Mouse (Mus musculus): ENCODE measurements around the gene Commd1. TPM values are rescaled to one million over a fixed set of nuclear protein-coding genes. Genes with fewer than 3 reads are reported as not detected.
A peak's percentile ranks its signal among the peaks of the same experiment; 100 is the strongest.

Commd1 gene
- total and polyA plus RNA-seq, 3 experiments: 102 to 113 TPM; not detected in 1

GRCm38 (mm10) chr11:22857106-22857704 lies 125.0 kb downstream of the Commd1 start (continued):
- no peak for TF ChIP-seq MAFK (IDR thresholded peaks at IDR 0.05; ENCODE audit: borderline replicate concordance, low read depth, low read length)

DNA sequence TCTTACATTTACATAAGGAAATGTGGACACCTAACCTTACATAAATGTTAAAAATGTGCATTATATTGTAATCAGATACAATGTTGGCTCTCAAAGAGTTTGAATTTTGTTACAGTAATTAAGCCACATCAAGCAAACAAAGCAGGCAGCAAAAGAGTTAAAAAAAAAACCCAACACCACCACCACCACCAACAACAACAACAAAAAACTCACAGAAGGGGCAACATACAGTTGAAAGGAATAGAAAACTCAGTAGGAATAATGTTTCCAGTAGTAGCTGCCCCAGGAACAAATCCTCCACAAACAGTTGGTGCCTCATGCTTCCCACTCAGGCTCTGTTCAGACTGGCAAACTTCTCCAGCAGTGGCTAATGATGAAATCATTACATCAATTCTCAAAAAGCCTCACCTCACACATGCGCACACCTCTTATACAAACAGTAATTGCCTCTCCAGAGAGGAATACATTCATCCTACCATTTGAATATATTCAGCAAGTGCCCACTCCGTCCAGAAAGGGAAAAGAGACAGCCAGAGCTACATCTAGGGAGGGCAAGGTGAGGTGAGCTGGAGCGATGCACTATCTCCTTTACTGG lies 125.7 kb downstream of the Commd1 start:
- H3K4me3 ChIP-seq (ENCODE audit: control insufficient read depth in 1 of 2, insufficient read depth in 1 of 2, low read depth in 2 of 2, low read length in 2 of 2): peak overlapping the region in 1 of 2 experiments; percentile 98; a peak in 2 of 4 replicates
- no peak overlapping the region for H3K9ac ChIP-seq (ENCODE audit: control insufficient read depth, low read depth, low read length, poor library complexity, severe bottlenecking)
- H3K4me1 ChIP-seq (ENCODE audit: control insufficient read depth in 1 of 2, insufficient read depth in 2 of 2, low read length in 2 of 2): peaks cover 33 to 35% of the 10 kb centered on the region in 2 experiments
- TF ChIP-seq ZNF384 (IDR thresholded peaks at IDR 0.05; ENCODE audit: low read depth, low read length) (peak; percentile 54), MXI1 (IDR thresholded peaks at IDR 0.05; ENCODE audit: low read depth, low read length) (peak; percentile 25; the same call in 1 of the 2 replicates), ELF1 (IDR thresholded peaks at IDR 0.05; ENCODE audit: low read depth, low read length) (no peak)
- DNase-seq (ENCODE audit: low read depth, low spot score): peak; percentile 35
- peaks cover 2 to 43% of the 10 kb centered on the region in 2 experiments; a peak in 3 of 4 replicates for H3K36me3 ChIP-seq (ENCODE audit: control insufficient read depth in 1 of 2, insufficient read depth in 2 of 2, low read length in 2 of 2)
- no peaks in the 10 kb centered on the region for H3K27me3 ChIP-seq (ENCODE audit: control insufficient read depth in 1 of 2, insufficient read depth in 2 of 2, low read length in 2 of 2)
- H3K79me2 ChIP-seq (ENCODE audit: control insufficient read depth, insufficient read depth, low read length, poor library complexity): peaks cover 69% of the 10 kb centered on the region
- no peak overlapping the region for H3K27ac ChIP-seq (ENCODE audit: control insufficient read depth, low read depth, low read length)
- no peaks in the 10 kb centered on the region for H3K9me3 ChIP-seq (replicated peaks; ENCODE audit: insufficient read depth, low read length)

DNA sequence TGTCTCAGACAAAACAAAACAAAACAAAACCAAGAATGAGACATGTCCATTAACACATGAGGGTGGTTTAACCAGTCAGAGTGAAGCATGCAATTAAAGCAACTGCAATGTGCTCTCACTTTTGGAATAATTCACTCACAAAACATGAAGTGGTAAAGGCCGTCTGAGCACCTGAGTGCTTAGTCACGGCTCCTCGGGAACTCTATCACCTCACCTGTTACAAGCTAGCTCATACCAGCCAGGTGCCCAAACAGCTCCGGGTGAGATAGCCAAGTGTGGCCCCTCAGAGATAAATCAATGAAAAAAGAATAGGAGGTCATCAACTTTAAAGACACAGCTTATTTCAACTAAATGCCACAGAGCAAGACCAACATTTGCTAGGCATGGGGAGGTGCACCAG lies 127.6 kb downstream of the Commd1 start:
- H3K4me1 ChIP-seq (ENCODE audit: control insufficient read depth in 1 of 2, insufficient read depth in 2 of 2, low read length in 2 of 2): peaks cover 40 to 46% of the 10 kb centered on the region in 2 experiments
- peaks cover 2 to 58% of the 10 kb centered on the region in 2 experiments; a peak in 3 of 4 replicates for H3K36me3 ChIP-seq (ENCODE audit: control insufficient read depth in 1 of 2, insufficient read depth in 2 of 2, low read length in 2 of 2)
- no peaks in the 10 kb centered on the region for H3K9me3 ChIP-seq (replicated peaks; ENCODE audit: insufficient read depth, low read length)
- H3K9ac ChIP-seq (ENCODE audit: control insufficient read depth, low read depth, low read length, poor library complexity, severe bottlenecking): no peak overlapping the region
- no peak for DNase-seq (ENCODE audit: low read depth, low spot score)
- H3K4me3 ChIP-seq (ENCODE audit: control insufficient read depth in 1 of 2, insufficient read depth in 1 of 2, low read depth in 2 of 2, low read length in 2 of 2): no peak overlapping the region
- TF ChIP-seq RCOR1 (IDR thresholded peaks at IDR 0.05; ENCODE audit: low read depth, low read length): no peak
- no peak for TF ChIP-seq POLR2AphosphoS5 (IDR thresholded peaks at IDR 0.05; ENCODE audit: borderline replicate concordance, low read depth, low read length)
- TF ChIP-seq ZNF384 (IDR thresholded peaks at IDR 0.05; ENCODE audit: low read depth, low read length): no peak
- TF ChIP-seq UBTF (IDR thresholded peaks at IDR 0.05; ENCODE audit: borderline replicate concordance, insufficient read depth, low read depth, low read length): no peak
- TF ChIP-seq CHD2 (IDR thresholded peaks at IDR 0.05; ENCODE audit: low read length): no peak
- no peak for TF ChIP-seq MAFK (IDR thresholded peaks at IDR 0.05; ENCODE audit: borderline replicate concordance, low read depth, low read length)
- no peak for TF ChIP-seq KAT2A (conservative IDR thresholded peaks at IDR 0.05; ENCODE audit: low read depth, low read length)
- no peak for TF ChIP-seq MEF2A (IDR thresholded peaks at IDR 0.05; ENCODE audit: extremely low read depth, insufficient replicate concordance, low read depth, low read length, poor library complexity, severe bottlenecking)
- TF ChIP-seq USF2 (IDR thresholded peaks at IDR 0.05; ENCODE audit: borderline replicate concordance in 1 of 2, insufficient read depth in 1 of 2, low read depth in 1 of 2, low read length in 2 of 2): no peak
- no peak for TF ChIP-seq MAX (IDR thresholded peaks at IDR 0.05; ENCODE audit: low read length)
- no peak for TF ChIP-seq RAD21 (IDR thresholded peaks at IDR 0.05; ENCODE audit: low read depth, low read length)
- TF ChIP-seq NELFE (IDR thresholded peaks at IDR 0.05; ENCODE audit: low read depth, low read length): no peak
- no peak for TF ChIP-seq MYB (IDR thresholded peaks at IDR 0.05; ENCODE audit: low read depth, low read length)
- no peak for TF ChIP-seq ETS1 (IDR thresholded peaks at IDR 0.05; ENCODE audit: low read depth, low read length)
- TF ChIP-seq GATA1 (IDR thresholded peaks at IDR 0.05; ENCODE audit: low read depth, low read length): no peak
- TF ChIP-seq CTCF (IDR thresholded peaks at IDR 0.05 in 2 of 3, conservative IDR thresholded peaks at IDR 0.05 in 1 of 3; ENCODE audit: control insufficient read depth in 1 of 3, insufficient read depth in 1 of 3, low read depth in 2 of 3, low read length in 3 of 3, poor library complexity in 1 of 3, severe bottlenecking in 1 of 3): no peak
- no peak for TF ChIP-seq ZC3H11A (IDR thresholded peaks at IDR 0.05; ENCODE audit: low read depth, low read length)
- peaks cover 84% of the 10 kb centered on the region for H3K79me2 ChIP-seq (ENCODE audit: control insufficient read depth, insufficient read depth, low read length, poor library complexity)
- H3K27me3 ChIP-seq (ENCODE audit: control insufficient read depth in 1 of 2, insufficient read depth in 2 of 2, low read length in 2 of 2): no peaks in the 10 kb centered on the region
- no peak overlapping the region for H3K27ac ChIP-seq (ENCODE audit: control insufficient read depth, low read depth, low read length)
